Mouse (Mus musculus): ENCODE measurements around the gene Aff3. TPM values are rescaled to one million over a fixed set of nuclear protein-coding genes. Genes with fewer than 3 reads are reported as not detected.

Gene Aff3
- 1.2 TPM for polyA plus RNA-seq (2014; fragmentation: Illumina TruSeq; extraction: RNeasy Lipid Tissue Mini Kit (QIAGEN cat#74804); ENCODE audit: low read depth, low replicate concordance)

DNA sequence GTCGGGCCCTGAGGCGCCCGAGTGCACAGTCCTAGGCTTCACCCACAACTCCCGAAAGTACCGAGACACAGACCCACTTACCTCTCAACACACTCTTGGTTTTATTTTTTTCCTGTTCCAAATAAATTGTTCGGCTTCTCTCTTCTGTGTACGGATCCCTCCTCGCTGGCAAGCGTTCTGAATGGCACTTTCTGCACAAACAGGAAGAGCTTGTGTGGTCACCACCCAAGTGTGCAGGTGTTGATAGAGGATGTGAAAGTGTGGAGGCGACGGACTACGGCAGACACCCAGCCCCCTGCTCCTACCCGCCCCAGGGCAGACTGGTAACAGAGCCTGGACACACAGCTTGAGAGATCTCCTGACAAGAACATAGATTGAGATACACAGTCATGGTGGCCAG is at the start of gene Aff3:
TSS of gene Aff3 (minus strand) at position 179 of the 400 bp plus-strand sequence.

GRCm38 (mm10) chr1:38129501-38130267 is 535.1 kb downstream of the Aff3 start, which contains the start of gene Rev1:
Rev1 (minus strand) TSS chr1:38129801.

Other genes starting within 250 kb of the Aff3 start
- gene Lonrf2, start 171.8 kb upstream of the Aff3 start, polyA plus RNA-seq (2014; fragmentation: Illumina TruSeq; extraction: RNeasy Lipid Tissue Mini Kit (QIAGEN cat#74804); ENCODE audit: low read depth, low replicate concordance), result 0.59 TPM
- 1.4 TPM for gene Chst10, start 233.2 kb upstream of the Aff3 start, polyA plus RNA-seq (2014; fragmentation: Illumina TruSeq; extraction: RNeasy Lipid Tissue Mini Kit (QIAGEN cat#74804); ENCODE audit: low read depth, low replicate concordance)

Data from testis, adult 10 weeks (tissue).